Mouse (Mus musculus) liver, adult 2 months (tissue): ENCODE data around the gene Exoc3l. TPM values are rescaled to one million over a fixed set of nuclear protein-coding genes. Genes with fewer than 3 reads are reported as not detected.

Experiments used
- DNase-seq: peaks from one replicate; pipeline ENCODE4 v3.0.0-alpha.2; 2011; ENCODE audit warnings: low read depth, low spot score; ENCODE audit errors: extremely low read depth
- H3K27ac ChIP-seq: fragments of 200-500 bp; replicated peaks from 2 replicates; pipeline ENCODE4 v1.5.1; 2012; ENCODE audit warnings: low read depth, mild to moderate bottlenecking, control low read depth, inconsistent platforms, low read length; ENCODE audit not compliant: insufficient read depth
- H3K27me3 ChIP-seq: fragments of 200-500 bp; 2 replicates; pipeline ENCODE4 v1.6.1; 2012; ENCODE audit warnings: mild to moderate bottlenecking, moderate library complexity, low read length, inconsistent platforms; ENCODE audit not compliant: control insufficient read depth, insufficient read depth
- H3K36me3 ChIP-seq: fragments of 200-500 bp; 2 replicates; pipeline ENCODE4 v1.6.1; 2012; ENCODE audit warnings: low read length, inconsistent platforms; ENCODE audit not compliant: control insufficient read depth, insufficient read depth
- H3K4me1 ChIP-seq: fragments of 200-500 bp; 2 replicates; pipeline ENCODE4 v1.6.1; 2011; ENCODE audit warnings: low read length; ENCODE audit not compliant: control insufficient read depth, insufficient read depth
- H3K4me3 ChIP-seq: fragments of 200-500 bp; 2 replicates; pipeline ENCODE4 v1.5.1; 2011; ENCODE audit warnings: low read depth, mild to moderate bottlenecking, control low read depth, low read length, moderate library complexity; ENCODE audit not compliant: insufficient read depth
- H3K79me2 ChIP-seq: fragments of 200-500 bp; 2 replicates; pipeline ENCODE4 v1.6.1; 2012; ENCODE audit warnings: inconsistent platforms, mild to moderate bottlenecking, low read length, moderate library complexity; ENCODE audit not compliant: control insufficient read depth, insufficient read depth
- H3K9ac ChIP-seq: fragments of 200-500 bp; 2 replicates; pipeline ENCODE4 v1.6.1; 2012; ENCODE audit warnings: low read depth, mild to moderate bottlenecking, control low read depth, inconsistent platforms, low read length
- CTCF ChIP-seq: fragments of 200-500 bp; IDR thresholded peaks from 2 replicates; pipeline ENCODE4 v1.5.1; 2011; ENCODE audit warnings: low read depth, low read length, control low read depth
- POLR2A ChIP-seq: fragments of 200-500 bp; IDR thresholded peaks from 2 replicates; pipeline ENCODE4 v1.6.1; 2011; ENCODE audit warnings: low read length, control low read depth; ENCODE audit not compliant: insufficient read depth; ENCODE audit errors: extremely low read depth
- WGBS: fragments of 180-500 bp; shearing (Covaris S2); methylation state at CpG from one replicate; pipeline ENCODE4 v1.1.7; 2018; 5-methylcytosine and 5-hydroxymethylcytosine counted together
- polyA plus RNA-seq: library from polyadenylated mRNA; depleted of rRNA; stranded (reverse); fragments of >200 nt; gene quantifications from 2 replicates; pipeline ENCODE4 v1.2.3, GENCODE M21; 2012; rRNA removed
- total RNA-seq: library from RNA; depleted of rRNA; stranded (reverse); fragments of >200 nt; gene quantifications from 2 replicates; pipeline ENCODE4 v1.2.3, GENCODE M21; 2014; rRNA removed

Exoc3l gene
- 3.6 TPM in 2 replicates for total RNA-seq
- polyA plus RNA-seq, result 4.6 and 9.3 TPM in 2 replicates

DNA sequence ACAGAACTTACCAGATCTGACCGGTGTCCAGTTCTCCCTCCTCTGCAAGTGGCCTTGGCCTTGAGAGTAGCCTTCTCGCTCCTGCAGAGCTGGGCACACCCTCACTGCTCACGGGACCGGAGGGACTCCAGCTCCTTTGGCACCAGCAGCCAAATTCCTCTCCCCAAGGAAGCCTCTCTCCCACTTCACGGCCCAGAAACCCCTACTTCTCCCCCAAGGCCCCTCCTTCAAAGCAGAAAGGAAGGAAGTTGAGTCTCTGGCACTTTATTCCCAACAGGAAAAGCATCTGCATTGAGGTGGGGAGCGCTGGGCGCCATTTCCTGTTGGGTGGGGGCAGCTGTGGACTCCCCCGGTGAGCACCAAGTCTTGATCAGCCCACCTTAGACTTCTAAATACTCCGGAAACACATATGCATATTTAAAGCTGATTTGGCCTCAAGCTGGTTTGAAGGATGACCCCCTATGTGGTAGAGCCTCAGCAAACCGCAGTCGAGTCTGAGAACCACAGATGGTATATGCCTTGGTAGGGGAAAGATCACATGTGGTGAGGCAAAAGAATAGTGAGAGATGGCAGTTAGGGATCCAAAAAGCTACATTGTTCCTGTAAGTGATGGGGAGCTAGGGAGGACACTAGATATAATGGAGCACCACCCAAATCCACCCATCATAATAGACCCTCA lies at the start of gene Exoc3l:
Gene Exoc3l (minus strand): TSS at position 207 of the 679 bp plus-strand sequence.
- Histone ChIP-seq H3K4me3 (peak within 1 kb of the TSS; percentile 42), H3K27ac (peak within 1 kb of the TSS; percentile 66), H3K36me3 (peaks cover 5% of the 10 kb centered on the region; the same call in 1 of the 2 replicates), H3K9ac (peak within 1 kb of the TSS; percentile 69), H3K79me2 (peaks cover 11% of the 10 kb centered on the region), H3K4me1 (peaks cover 10% of the 10 kb centered on the region), H3K27me3 (no peaks in the 10 kb centered on the region)
- TF ChIP-seq POLR2A (0 out of 2 replicates have a peak, but pooled peaks have one; percentile 11), CTCF (no peak)
- 69% methylated on average over 11 of the region's 11 CpGs for WGBS
- no peak for DNase-seq

DNA sequence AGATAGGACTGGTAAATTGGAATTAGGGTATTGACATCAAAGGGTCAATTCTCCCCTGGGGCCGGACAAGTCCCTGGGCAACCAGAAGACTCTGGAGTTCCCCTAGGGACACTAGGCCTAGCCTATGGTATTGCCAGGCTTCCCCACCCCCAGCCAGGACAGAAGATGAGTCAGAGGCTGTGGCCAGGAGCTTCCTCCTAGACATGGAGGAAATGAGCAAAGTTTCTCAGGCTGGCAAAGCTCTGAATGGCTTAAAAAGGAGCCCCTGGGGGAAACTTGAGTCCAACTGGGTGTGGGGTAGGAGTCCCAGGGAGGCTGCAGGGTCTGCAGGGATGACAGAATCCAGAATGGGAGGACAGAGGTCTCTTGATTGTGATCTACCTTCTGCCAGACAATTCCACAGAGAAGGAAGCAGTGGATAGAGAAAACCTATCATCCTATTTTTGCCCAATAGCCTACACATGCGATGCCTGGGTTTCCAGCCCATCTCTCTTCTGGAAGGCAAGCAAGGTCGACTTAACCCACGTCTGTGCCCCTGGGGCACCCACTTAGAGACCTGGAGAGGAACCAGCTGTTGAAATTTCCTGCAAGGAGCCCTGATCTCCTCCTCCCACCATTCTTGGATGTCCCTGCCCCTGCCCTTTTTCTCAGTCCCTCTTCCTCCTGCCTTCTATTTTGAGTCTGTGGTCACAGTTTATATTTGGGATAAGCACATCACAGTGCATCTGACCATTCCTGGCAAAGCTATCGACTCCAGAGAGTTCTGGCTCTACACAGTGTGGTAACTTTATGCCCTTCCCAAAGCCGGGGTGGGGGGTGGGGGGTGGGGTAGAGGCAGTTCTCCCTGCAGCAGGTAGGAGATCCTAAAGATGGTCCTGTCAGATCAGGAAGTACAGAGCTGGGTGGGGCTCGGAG lies 49.4 kb upstream of the Exoc3l start:
- Histone ChIP-seq H3K4me1 (no peaks in the 10 kb centered on the region; the same call in none of the 2 replicates), H3K36me3 (no peaks in the 10 kb centered on the region), H3K4me3 (no peak overlapping the region), H3K27me3 (peaks cover 11% of the 10 kb centered on the region), H3K9ac (no peak overlapping the region), H3K79me2 (no peaks in the 10 kb centered on the region), H3K27ac (peak overlapping the region; percentile 59)
- WGBS, result 48% methylated on average over 7 of the region's 7 CpGs
- no peak for TF ChIP-seq CTCF
- no peak for TF ChIP-seq POLR2A
- peak; percentile 28 for DNase-seq

DNA sequence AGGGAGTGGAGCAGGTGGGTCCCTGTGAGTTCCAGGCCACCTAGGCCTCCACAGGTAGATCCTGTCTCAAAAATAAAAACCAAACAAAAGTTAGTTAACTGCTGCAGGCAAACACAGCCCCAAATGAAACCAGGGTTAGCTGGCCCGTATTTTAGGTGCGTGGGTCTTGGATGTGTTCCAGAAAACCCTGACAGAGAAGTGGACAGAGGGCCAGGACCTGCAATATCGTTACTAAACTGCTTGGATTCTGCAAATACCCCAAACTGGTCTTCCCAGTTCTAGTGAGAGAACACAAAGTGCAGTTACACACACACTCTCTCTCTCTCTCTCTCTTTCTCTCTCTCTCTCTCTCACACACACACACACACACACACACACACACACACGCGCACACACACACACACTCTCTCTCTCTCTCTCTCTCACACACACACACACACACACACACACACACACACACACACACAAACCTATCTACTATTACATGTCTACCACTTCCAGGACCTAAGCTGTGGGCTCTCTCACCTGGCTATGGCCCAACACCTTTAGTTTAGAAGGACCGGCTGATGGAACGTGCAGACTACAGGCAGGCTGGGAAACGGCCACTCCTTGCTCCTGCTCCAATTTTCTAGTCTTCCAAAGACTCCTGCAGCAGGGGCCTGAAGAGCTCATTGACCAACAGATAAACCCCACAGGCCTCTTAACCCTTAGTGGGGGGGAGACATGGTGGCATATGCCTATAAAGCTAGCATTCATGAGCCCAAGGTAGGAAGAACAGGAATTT lies 48.1 kb upstream of the Exoc3l start:
- Histone ChIP-seq H3K79me2 (no peaks in the 10 kb centered on the region), H3K4me1 (no peaks in the 10 kb centered on the region; the same call in none of the 2 replicates), H3K27ac (no peak overlapping the region), H3K9ac (no peak overlapping the region; the same call in 1 of the 2 replicates), H3K36me3 (no peaks in the 10 kb centered on the region), H3K27me3 (peaks cover 2% of the 10 kb centered on the region; the same call in 1 of the 2 replicates), H3K4me3 (no peak overlapping the region)
- DNase-seq, result no peak
- 31% methylated on average over 7 of the region's 8 CpGs for WGBS
- no peak for TF ChIP-seq POLR2A
- no peak for TF ChIP-seq CTCF

DNA sequence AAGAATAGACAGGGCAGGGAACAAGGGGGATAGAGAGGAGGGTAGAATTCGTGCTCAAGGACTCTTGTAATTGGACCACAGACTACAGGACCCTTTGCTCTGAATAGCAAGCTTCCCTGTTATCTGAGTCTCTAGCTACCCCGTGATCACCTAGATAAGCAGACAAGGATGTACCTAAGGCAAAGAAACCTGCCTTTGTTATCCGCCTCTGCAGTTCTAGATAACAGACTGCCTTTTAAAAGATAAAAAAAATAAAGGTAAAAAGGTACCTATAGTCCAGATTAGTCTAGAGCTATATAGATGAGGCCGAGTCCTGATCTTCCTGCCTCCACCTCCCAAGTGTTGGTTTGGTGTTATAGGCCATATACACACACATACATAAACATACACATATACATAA lies 46.9 kb upstream of the Exoc3l start:
- H3K27ac ChIP-seq, result no peak overlapping the region
- H3K79me2 ChIP-seq, result no peaks in the 10 kb centered on the region
- TF ChIP-seq CTCF, result no peak
- TF ChIP-seq POLR2A, result no peak
- H3K36me3 ChIP-seq, result no peaks in the 10 kb centered on the region
- no peaks in the 10 kb centered on the region; the same call in none of the 2 replicates for H3K4me1 ChIP-seq
- no peak for DNase-seq
- H3K9ac ChIP-seq, result no peak overlapping the region
- H3K27me3 ChIP-seq, result no peaks in the 10 kb centered on the region
- 80% methylated on average over 4 of the region's 4 CpGs for WGBS
- no peak overlapping the region for H3K4me3 ChIP-seq

DNA sequence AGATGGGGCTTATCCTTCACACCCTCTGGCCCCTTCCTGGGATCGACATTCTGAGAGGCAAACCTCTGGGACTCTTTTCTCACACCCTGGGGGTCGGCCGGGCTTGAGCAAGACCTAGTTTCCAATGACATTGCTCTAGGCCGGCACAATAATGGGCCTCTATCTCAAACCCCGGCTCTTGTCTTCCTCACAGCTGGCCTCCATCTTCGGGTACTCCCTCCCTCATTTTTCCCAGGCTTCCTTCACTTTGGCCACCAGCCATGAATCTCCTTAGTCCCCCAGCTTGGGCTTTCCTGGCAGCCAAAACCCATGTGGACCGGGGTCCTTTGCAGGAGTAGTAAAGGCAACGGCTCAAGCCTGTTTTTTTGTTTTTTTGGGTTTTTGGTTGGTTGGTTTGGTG lies 45.5 kb upstream of the Exoc3l start:
- Histone ChIP-seq H3K27me3 (no peaks in the 10 kb centered on the region), H3K27ac (peak overlapping the region; percentile 27; the same call in 1 of the 2 replicates), H3K36me3 (no peaks in the 10 kb centered on the region), H3K9ac (no peak overlapping the region), H3K4me3 (no peak overlapping the region), H3K79me2 (no peaks in the 10 kb centered on the region), H3K4me1 (no peaks in the 10 kb centered on the region; the same call in none of the 2 replicates)
- DNase-seq, result no peak
- WGBS, result 63% methylated on average over 8 of the region's 8 CpGs
- no peak for TF ChIP-seq CTCF
- TF ChIP-seq POLR2A, result no peak
